Mouse (Mus musculus): ENCODE results near the gene Lrrc74a.
A peak's percentile ranks its signal among the peaks of the same experiment; 100 is the strongest.

Lrrc74a gene

GRCm38 (mm10) chr12:86805315-86805714 is 71.1 kb downstream of the Lrrc74a start:
- DNase-seq = no peak

DNA sequence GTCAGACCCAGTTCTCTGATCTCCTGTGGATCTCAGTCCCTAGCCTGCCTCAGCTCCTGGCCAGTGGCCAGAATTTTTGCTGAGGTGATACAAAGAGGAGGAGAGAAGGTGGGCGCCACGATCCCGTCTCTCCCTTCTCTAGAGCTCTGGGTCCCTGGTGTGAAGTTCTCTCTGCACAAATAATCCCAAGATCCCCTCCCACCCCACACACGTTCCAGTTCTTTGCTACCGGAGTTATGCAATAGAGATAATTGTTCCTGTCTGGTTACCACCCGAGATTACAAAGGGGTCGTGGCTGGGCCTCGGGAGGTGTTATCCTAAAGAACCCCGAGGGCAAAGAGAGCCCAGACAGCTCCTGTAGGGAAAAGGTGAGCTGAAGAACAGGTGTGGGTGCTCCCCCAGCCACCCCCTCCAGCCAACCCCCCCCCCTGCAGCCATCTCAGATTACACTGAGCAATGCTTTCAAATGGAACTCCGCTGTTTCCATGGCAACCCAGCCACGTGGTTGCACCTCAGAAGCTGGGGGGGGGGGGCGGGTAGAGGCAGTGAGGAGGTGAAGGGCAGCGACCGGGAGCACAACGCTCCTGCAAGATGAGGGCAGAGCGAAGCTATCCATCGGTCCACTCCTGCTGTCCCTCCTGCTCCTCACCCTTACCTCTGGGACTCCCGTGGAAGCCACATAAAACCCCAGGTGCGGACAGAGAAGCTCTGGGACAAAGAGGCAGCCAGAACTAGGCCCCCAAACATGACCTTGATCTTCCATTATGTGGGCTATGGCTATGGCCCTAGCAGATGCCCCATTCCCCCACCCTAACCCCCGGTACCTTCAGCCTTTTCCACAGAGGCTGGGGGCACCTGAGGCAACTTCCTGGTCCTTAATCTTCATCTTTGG is 72.1 kb downstream of the Lrrc74a start:
- DNase-seq = peak; percentile 65

GRCm38 (mm10) chr12:86806923-86807794 is 73.0 kb downstream of the Lrrc74a start:
- DNase-seq = no peak

DNA sequence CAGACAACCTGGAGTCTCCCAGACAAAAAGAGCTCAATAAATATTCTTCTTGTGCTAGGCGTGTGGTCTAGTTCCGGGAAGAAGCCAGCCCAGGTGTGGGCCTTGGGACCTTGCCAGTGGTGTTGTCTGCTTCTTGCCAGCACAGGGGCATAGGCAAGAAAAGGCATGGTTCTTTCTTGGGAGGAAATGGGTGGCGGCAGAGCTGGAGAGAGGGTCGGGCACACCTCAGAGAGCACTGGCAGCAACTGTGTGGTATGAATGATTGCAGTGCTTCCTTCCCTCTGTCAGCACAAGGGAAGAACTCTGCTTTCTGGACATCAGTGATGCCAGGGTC is 73.6 kb downstream of the Lrrc74a start:
- no peak for DNase-seq

GRCm38 (mm10) chr12:86808856-86809255 is 74.7 kb downstream of the Lrrc74a start:
- no peak for DNase-seq

DNA sequence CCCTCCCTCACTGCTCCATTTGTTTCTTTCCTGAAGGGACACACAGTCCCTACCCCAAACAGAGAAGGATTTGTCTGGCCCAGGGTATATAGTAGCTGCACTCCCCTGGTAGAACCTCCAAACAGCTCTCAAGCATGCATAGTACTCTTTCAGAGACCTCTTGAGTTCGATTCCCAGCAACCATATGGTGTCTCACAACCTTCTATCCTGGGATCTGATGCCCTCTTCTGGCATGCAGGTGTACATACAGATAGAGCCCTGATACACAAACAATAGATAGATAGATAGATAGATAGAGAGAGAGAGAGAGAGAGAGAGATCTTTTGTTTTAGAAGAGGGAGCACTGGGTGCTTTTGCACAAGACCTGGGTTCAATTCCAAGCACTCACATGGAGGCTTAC is 75.9 kb downstream of the Lrrc74a start:
- no peak for DNase-seq

DNA sequence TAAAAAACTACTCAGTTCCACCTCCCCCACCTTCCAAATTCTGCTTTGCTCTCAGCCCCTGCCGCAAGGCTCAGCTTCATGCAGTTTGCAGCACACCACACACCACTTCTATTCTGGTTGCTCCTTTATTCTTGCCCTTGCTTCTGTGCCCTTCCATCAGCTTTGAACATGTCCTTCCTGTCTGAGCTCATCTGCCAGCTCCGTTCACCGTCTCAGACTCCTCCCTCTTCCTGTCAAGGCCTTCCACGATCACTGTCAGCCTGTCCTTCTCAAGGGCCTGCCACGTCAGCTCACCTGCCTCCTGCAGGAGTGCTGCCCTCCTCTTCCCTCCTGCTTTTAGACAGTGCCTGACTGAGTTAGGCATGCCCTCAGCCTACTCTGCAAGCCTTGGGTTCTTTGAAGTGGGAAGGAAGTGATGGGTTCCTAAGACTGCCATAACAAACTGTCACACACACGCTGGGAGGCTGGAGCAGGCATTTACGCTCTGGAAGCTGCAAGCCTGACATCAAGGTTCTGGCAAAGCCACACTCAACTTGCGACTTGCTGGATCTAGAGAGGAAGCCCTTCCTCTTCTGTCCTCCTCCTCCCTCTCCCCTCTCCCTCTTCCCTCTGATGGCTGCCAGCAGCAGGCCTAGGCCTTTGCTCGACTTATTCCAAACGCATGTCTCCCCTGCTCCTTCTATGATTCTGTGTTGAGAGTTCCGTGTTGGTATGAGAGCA is 76.7 kb downstream of the Lrrc74a start:
- DNase-seq = peak; percentile 73

DNA sequence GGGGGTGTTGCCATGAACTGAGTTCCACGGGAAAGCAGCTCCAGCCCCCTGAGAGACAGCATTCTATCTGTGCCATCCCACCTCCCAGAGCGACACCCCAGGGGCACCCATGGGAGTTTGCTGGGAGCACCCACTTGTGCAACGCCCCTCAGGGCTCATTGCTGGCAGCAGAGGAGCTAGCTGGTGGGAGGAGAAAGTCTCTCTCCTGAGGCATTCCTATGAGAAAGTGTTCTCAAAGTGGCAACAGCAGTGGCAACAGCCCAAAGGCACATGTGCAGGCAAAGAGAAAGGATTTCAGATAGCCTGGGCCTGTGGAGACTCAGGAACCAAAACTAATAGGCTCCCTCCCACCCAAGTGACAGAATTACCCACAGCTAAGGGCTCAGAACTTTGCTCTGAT is 78.6 kb downstream of the Lrrc74a start:
- DNase-seq = no peak
